Mouse (Mus musculus): ENCODE measurements at regions not wholly inside any gene's neighbourhood (a gene's known extent, or its start where the extent isn't known, plus 50 kb on each side); places are given as distances from the start of the nearest gene placed in this dataset.
"Not testable (repeated sequence)": the region's sequence is repeated elsewhere in the genome, so short reads cannot be mapped to it uniquely, and the experiment has no call there.

DNA sequence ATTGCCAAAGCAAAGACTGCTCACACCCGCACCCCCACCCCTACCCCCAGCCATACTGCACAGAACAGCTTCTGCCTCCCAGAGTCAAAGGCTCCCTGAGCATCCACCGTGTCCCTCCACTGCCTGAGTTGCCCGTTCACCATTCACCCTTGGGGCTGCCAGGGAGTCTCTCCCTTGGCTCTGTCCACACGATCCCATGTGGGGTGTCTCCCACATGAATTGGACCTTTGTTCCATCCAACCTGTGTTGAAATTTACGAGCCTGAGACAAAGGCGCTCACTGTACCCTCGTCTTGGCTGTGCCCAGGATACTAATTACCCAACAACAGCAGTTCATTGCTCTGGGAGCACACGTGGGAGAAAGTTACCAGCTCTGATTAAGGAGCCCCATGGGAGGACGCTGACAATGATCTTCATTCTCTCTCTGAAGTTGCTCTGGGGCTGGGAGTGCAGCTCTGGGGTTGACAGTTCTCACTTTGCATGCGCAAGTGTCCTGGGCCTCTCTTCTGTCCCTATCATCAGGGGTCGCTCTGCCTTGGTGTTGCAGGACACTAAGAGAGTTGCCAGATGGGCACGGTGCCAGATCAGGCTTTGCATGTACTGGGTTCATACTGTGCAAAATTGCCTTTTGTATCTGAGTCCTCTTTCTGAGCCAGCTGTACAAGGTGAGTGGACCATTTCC lies 178.3 kb upstream of the Rgma start:
- ATAC-seq (replicated peaks; ENCODE audit: insufficient number of reproducible peaks, low FRiP score, low TSS enrichment, poor library complexity, severe bottlenecking), result no peak

DNA sequence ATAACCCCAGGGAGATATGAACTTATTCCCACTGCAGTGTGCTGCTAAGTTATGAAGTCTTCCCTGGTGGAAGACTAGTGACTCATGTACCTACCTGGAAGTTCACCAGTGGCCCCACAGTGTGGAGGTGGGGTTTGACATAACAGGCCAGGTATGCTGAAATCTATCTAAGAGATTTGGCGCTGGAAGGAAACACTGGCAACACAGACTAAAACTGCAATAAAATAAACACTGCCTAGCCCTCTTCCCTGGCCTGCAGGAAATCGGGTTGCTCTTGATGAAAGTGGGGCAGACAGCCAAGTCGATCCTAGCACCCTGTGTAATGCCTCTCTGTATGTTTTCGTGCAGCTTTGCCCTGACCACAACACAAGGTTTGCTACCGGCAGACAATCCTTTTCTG lies 177.2 kb upstream of the Rgma start:
- no peak for ATAC-seq (replicated peaks; ENCODE audit: insufficient number of reproducible peaks, low FRiP score, low TSS enrichment, poor library complexity, severe bottlenecking)

DNA sequence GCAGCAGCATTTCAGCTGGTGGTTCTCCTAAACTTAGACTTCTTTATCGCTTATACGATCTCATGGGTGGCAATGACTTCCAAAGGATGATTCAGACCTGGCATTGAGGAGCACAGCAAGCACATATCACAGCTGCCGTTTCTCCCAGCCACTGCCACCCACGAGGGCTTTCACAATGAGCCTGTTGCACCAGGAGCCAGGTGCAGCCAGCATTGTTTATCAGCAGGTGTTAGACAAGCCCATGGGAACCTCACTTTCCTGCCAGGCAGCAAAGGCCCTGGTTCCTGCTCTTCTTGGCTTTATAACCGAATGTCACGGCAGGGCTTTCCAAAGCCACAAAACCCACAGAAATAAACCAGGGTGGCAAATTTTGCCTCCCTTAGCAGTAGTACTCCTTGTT lies 175.3 kb upstream of the Rgma start:
- ATAC-seq (replicated peaks; ENCODE audit: insufficient number of reproducible peaks, low FRiP score, low TSS enrichment, poor library complexity, severe bottlenecking), result no peak

DNA sequence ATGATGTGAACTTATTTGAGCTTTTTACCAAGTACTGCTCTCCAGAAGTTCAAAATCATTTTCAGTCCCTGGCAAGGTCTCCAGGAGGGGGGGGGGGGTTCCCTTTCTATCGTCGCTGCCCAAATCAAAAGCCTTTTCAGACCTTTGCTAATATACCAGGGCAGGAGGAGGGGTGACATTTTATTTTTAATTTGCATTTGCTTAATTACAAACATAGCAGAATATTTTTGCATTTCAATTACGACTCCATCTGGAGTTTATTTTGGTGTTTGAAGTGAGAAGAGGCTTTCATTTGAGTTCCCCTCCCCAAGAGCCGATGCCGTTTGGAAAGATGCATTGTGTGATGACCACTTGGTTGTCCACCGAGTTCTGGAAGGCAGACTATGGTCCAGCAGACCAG lies 174.0 kb upstream of the Rgma start:
- ATAC-seq (replicated peaks; ENCODE audit: insufficient number of reproducible peaks, low FRiP score, low TSS enrichment, poor library complexity, severe bottlenecking), result no peak

DNA sequence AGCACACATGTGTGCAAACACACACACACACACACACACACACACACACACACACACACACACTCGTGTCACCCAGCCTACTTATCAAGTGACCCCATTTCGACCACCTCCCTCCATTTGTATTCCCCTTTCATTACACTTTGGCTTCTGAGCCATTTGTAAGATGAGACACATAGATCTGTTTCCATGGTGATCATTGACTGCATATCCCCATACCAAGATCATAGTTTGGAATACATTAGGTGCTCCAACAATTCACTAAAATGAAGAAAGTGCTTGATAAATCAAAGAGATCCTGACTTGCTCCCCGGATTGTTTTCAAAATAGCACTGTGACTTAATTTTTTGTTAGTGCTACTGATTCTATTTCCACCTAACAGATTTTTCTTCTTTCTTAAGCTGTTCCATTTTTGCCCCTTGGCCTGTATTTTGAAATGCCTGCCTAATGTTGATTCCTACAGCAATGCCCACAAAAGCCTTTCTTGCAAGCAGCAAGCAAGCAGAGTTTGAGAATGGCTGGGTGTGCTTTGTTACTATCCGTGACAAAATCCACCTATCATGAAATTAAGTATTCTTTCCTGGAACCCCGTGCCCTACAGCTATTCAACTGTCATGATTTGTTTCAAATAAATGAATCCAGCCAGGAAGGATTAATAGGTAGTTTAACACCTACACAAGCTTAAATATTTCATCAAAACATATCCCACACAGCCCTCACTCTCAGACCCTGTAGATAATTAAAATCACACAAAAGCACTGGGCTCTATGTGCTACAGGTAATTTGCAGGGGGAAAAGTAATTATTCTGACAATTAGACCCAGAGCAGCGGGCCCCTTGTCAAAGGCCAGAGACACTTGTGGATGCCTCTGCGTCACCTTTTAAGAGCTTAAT lies 168.1 kb upstream of the Rgma start:
- no peak for ATAC-seq (replicated peaks; ENCODE audit: insufficient number of reproducible peaks, low FRiP score, low TSS enrichment, poor library complexity, severe bottlenecking)

DNA sequence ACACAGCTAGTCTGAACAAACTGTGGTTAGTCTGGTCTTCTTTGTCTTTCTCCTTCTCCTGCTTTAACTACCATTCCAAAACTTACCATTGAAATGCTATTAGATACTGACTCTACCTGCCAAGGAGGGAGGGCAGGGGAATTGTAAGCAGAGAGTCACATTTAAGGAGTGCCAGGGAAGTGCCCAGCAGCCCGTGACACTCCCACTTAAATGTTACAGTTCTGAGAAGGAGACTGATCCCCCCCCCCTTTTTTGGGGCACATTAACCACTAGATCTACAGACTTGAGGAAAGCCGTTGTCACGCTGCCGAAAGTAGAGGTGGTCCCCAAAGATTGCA lies 166.9 kb upstream of the Rgma start:
- ATAC-seq (replicated peaks; ENCODE audit: insufficient number of reproducible peaks, low FRiP score, low TSS enrichment, poor library complexity, severe bottlenecking), result no peak

DNA sequence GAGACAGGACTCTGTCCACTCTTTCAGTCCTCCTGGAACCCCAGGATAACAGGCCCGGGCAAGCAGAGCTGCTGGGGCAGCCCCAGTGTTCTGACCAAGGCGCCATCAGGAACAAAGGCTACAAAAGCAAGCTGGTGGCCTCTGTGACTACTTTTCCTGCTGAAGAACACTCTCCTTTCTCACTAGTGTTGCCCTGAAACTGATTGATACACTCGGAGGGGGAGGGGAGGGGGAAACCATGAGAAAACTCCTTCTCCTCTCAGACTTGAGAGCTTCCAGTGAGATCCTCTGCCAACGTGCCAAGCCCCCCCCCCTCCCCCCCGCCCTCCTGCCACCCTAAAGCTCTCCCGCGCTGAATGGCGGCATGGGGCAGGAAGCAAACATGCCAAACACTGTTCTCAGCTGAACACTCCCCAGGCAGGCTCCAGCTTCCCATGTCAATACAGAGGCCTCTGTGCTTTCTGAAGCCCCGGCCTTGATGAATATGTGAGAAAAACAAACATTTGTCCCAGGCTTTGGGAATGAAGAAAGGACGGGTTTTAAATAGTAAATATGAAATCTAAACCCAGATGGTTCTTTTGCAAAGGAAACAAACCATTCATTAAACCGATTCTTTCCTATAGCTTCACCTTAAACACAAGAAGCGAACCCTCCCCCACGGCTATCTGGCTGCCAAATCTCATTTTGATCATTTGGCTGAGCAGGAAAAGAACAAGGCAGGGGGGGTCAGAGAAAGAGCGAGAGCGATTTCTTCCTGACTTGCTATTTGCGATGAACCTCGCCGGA lies 166.3 kb upstream of the Rgma start:
- ATAC-seq (replicated peaks; ENCODE audit: insufficient number of reproducible peaks, low FRiP score, low TSS enrichment, poor library complexity, severe bottlenecking), result no peak

DNA sequence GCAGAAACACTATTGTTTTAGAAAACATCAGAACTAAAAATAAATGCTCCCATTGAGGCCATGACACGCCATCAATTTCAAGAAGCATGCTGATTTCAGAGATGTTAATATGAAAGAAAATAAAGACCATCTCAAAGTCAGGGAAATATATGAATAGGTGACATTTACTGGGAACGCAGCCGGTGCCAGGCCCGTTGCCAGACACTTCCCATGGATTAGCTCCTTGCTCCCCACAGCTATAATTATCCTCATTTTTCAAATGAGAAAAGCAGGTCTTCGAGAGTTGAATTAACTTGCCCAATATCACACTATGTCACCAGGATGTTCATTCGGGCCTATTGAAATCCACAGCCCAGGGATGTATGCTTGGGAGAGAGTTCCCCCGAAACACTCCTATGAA lies 165.2 kb upstream of the Rgma start:
- ATAC-seq (replicated peaks; ENCODE audit: insufficient number of reproducible peaks, low FRiP score, low TSS enrichment, poor library complexity, severe bottlenecking), result no peak

DNA sequence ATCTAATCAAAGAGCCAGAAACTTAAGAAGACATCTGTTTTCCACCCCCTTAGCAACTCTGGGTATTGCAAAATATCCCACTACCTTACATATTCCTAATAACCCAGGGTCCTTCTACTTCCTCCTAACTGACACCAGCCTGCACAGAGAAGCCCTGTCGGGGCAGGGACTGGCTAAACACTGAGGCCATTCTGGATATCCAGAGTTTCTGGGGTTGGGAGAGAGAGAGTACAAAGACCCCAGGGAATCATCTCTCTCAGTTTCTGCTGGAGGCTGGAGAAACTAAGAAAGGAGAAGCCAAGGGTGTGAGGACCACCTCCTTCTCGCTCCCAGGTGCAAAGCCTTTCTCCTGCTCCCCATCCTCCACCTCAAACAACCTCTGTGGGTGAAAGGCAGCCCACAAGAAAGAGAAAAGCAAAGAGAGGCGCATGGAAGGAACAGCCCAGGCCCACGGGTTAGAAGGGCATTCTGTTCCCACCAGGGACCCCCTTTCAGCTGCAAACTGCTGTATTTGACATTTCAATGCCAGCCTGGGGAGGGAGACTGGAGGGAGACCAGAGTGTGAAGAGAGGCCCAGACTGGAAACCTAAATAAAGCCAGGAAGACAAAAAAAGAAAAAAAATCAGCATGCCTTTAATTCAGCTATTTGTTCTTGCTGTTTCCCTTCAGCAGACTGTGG lies 152.9 kb upstream of the Rgma start:
- ATAC-seq (replicated peaks; ENCODE audit: insufficient number of reproducible peaks, low FRiP score, low TSS enrichment, poor library complexity, severe bottlenecking), result no peak

DNA sequence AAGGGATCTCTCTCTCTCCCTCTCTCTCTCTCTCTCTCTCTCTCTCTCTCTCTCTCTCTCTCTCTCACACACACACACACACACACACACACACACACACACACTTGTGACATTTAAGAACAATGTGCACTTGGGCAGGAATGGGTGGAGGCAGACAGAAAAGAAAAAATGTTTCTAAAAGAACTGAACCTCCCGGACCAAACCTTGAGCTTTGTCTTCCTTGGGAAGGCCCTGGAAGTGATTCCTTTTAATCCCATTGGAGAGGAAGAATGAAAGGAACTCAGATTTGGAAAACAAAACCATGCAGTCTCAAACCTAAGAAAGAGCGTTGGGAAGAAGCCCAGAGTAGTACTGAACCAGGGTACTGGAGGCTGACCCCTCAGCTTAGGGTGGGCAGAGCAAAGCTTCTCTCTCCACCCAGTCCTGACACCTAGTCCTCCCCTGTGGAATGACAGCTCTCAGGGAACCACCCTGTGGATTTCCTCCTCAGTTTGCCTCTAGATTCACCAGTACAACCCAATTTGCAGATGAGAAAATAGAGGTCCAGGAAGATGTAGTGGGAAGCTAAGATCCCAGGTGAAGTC lies 152.3 kb upstream of the Rgma start:
- no peak for ATAC-seq (replicated peaks; ENCODE audit: insufficient number of reproducible peaks, low FRiP score, low TSS enrichment, poor library complexity, severe bottlenecking)

DNA sequence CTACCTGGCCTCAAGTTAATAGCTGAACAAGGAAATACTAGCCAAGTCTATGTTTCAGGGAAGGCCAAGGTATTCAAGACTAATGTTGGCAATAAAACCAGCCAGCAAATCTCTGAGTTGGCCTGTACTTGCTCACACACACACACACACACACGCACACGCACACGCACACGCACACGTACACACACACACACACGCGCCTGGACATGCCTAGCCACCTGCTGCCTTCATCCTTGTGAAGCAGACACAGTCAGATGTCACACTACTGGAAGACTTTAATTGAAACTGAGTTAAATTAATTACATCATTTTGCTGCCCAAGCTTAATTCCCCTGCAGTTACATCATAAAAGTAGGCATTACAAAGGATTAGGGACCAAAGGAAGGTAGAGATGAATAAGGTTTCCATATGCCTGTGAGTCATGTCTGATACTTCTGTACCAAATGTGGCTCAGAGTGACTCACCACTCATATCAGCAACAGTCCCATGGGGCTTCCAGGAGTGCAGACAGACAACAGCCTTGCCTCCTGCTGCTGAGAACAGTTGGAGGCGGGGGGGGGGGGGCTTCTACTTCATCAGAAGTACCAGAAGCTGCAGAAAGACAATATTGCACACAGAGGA lies 141.7 kb upstream of the Rgma start:
- no peak for ATAC-seq (replicated peaks; ENCODE audit: insufficient number of reproducible peaks, low FRiP score, low TSS enrichment, poor library complexity, severe bottlenecking)

DNA sequence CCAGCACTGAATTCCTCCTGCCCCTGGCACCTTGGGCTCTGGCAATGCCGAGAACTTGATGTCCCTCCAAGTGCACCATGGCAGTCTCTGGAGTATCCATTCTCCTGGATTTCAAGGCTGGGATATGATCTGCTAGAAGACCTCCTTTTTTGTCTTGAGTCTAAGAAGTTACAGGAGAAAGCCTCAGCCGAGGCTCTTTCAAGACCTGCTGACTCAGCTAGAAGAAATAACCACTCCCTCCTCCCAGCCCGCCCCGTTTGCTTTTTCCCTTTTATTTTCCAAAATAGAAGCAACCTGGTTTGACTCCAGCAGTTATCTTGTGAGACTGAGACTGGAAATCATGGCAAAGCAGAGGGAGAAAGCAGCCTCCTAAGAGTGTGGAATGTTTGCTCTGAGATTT lies 136.8 kb upstream of the Rgma start:
- ATAC-seq (replicated peaks; ENCODE audit: insufficient number of reproducible peaks, low FRiP score, low TSS enrichment, poor library complexity, severe bottlenecking), result no peak

DNA sequence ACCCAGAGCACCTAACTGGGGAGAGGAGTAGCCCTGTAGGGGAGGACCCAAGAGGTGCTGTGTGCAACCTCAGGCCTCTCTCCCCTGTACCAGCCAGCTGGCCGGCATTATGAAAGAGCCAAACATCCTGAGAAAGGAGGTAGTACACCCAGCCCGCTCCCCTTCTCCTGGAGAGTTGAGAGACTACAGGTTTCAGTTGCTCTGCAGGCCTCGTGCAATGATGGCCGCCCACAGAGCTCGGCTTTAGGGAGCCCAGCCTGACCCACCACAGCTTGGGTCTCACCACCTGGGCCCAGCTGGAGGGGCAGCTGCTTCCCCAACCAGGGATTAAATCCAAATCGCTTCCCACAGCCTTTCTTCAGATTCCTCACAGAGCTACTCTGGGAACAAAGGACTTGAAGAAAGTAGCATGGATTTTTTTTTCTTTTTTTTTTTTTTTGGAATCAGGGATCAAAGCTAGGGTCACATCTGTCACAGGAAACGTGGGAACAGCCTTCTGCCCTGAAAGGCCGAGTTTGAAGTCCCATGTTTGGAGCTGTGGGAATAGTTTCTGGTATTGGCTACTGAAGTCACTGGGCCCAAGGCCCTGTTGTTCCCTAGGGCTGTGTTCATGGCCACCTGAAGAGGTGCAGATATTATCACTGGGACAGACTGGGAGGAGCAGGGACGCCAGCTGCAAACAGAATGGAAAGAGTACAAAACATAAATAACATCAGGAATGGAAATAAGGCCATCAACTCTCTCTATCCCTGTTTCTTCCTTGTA lies 131.5 kb upstream of the Rgma start:
- ATAC-seq (replicated peaks; ENCODE audit: insufficient number of reproducible peaks, low FRiP score, low TSS enrichment, poor library complexity, severe bottlenecking), result no peak

DNA sequence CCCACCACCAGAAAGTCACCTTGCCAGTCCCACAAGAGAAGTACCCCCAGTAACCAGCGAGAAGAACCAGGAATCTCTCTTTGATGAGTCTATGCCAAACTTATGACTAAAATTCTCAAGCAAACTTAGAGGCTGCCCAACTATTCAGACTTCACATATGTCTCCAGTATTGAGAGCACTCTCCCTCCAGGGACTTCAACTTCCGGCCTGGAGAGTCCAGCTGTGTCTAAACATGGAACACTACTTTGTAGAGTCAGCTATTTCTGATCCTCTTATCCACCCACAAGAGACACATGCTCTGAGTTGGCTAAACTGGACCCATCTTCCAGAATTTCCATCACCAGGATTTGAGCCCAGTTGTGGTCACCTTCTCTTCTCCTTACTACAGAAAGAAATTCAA lies 129.9 kb upstream of the Rgma start:
- no peak for ATAC-seq (replicated peaks; ENCODE audit: insufficient number of reproducible peaks, low FRiP score, low TSS enrichment, poor library complexity, severe bottlenecking)

DNA sequence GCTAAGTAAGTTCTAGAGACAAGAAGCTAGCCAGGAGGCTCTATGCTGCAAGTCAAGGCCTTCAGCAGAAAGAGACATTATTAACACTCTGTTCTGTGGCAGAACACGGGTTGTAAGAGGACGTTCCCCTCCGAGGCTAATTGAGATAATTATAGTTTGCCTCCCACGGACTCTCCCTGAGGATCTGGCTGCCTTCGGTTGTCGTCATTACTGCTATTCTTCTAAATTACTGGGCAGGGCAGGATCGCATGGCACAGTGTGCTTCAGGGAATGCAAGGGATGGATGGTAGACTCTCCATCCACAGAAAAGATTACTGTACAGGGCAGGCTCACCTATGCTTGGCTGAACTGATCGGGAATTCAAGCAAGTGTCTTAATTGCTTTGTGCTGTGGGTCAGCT lies 124.7 kb upstream of the Rgma start:
- ATAC-seq (replicated peaks; ENCODE audit: insufficient number of reproducible peaks, low FRiP score, low TSS enrichment, poor library complexity, severe bottlenecking), result no peak

DNA sequence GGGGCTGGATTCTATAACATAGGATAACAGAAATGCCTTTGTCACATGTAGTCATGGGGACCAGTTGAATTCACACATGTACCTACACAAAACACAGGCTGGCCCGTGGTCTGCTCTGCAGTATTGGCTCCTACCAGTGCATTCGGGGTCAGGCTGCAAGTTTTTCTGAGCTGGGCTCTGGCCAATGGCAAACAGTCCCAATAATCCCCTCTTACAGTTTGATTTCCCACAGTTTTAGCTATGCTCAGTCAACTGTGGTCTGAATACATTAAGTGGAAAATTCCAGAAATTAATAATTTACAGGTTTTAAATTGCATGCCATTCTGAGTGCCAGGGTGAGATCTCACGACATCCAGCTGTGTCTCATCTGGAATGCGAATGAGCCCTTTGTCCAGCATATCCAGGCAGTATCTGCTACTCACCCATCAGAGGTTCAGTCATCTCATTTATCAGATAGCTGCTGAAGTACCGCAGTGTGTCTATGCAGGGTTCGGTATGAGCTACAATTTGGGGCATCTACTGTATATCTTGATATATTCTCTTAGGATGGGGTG lies 124.0 kb upstream of the Rgma start:
- no peak for ATAC-seq (replicated peaks; ENCODE audit: insufficient number of reproducible peaks, low FRiP score, low TSS enrichment, poor library complexity, severe bottlenecking)

DNA sequence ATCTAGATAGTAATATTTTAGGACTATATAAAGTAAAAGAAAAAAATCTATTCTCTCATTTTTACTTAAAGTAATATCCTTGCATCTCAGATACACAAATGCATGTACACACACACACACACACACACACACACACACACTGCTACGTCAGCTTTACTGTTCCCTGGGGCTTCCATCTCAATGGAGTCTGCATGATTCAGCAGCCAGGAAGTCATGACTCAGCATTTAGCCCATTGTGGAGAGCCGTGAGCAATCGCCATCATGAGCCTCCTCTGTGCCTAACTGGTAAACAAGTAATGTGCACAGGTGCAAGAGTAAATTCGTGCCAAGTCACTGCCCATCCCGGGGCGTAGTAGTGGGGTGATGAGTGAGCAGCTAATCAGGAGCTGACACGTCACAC lies 120.3 kb upstream of the Rgma start:
- ATAC-seq (replicated peaks; ENCODE audit: insufficient number of reproducible peaks, low FRiP score, low TSS enrichment, poor library complexity, severe bottlenecking), result not testable (repeated sequence)

DNA sequence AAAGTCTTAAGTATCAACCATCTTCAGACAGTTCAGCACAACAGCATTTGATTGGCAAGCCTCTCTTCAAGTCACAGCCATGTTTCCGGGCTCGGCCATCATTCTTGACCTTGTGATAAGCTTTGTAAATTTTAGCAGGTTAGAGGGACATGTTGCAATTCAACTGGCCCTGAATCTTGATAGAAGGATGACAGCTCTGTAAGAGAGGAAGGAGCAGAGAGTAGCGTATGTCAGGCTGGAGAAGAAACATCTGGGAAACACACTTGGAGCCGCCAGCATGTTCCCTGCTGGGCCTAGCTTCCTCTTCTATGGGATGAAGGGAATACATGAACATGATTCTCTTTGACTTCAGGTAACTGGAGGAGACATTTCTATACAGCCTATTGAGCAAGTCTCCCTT lies 115.2 kb upstream of the Rgma start:
- ATAC-seq (replicated peaks; ENCODE audit: insufficient number of reproducible peaks, low FRiP score, low TSS enrichment, poor library complexity, severe bottlenecking), result no peak
